Mouse (Mus musculus) neural tube, embryonic 13.5 days (tissue): Measurements from ENCODE around the gene Kcng1. TPM values are rescaled to one million over a fixed set of nuclear protein-coding genes. Genes with fewer than 3 reads are reported as not detected.

Experiments used
- ATAC-seq: fragments of 200-750 bp; cut with Nextera tagmentation; 2 replicates; pipeline ENCODE4 v1.8.0; 2017; ENCODE audit warnings: low read depth, mild to moderate bottlenecking, moderate TSS enrichment, moderate library complexity
- H3K27ac ChIP-seq: fragments of 300-500 bp; sonication (generic); replicated peaks from 2 replicates; pipeline ENCODE4 v1.5.1; 2015; ENCODE audit warnings: moderate library complexity, mild to moderate bottlenecking, inconsistent platforms
- H3K27me3 ChIP-seq: fragments of 300-500 bp; sonication (generic); 2 replicates; pipeline ENCODE4 v1.6.1; 2015; ENCODE audit warnings: mild to moderate bottlenecking, inconsistent platforms
- H3K36me3 ChIP-seq: fragments of 300-500 bp; sonication (generic); 2 replicates; pipeline ENCODE4 v1.6.1; 2015; ENCODE audit warnings: mild to moderate bottlenecking, inconsistent platforms
- H3K4me1 ChIP-seq: fragments of 300-500 bp; sonication (generic); replicated peaks from 2 replicates; pipeline ENCODE4 v1.6.1; 2015; ENCODE audit warnings: inconsistent platforms
- H3K4me2 ChIP-seq: fragments of 300-500 bp; sonication (generic); 2 replicates; pipeline ENCODE4 v1.6.1; 2015; ENCODE audit warnings: inconsistent platforms, mild to moderate bottlenecking, moderate library complexity
- H3K4me3 ChIP-seq: fragments of 300-500 bp; sonication (generic); 2 replicates; pipeline ENCODE4 v1.5.1; 2015; ENCODE audit warnings: mild to moderate bottlenecking, inconsistent platforms
- H3K9ac ChIP-seq: fragments of 300-500 bp; sonication (generic); 2 replicates; pipeline ENCODE4 v1.6.1; 2015; ENCODE audit warnings: moderate library complexity, mild to moderate bottlenecking, inconsistent platforms
- H3K9me3 ChIP-seq: fragments of 300-500 bp; sonication (generic); 2 replicates; pipeline ENCODE4 v1.6.1; 2016; ENCODE audit warnings: inconsistent platforms
- WGBS: fragments of 180-500 bp; shearing (Covaris S2); methylation state at CpG from one replicate; pipeline ENCODE4 v1.1.7; 2015; 5-methylcytosine and 5-hydroxymethylcytosine counted together
- polyA plus RNA-seq: library from polyadenylated mRNA; unstranded; fragments of >200 nt; fragmentation: Nextera tagmentation; extraction: Ambion mirVana; gene quantifications from 2 replicates; pipeline ENCODE4 v1.2.1, GENCODE M21; 2015

The Kcng1 gene
- polyA plus RNA-seq, 1 experiment from 2014 or later, result 0.45 TPM

GRCm38 (mm10) chr2:168257188-168257587, 24.3 kb downstream of the Kcng1 start:
- H3K9me3 ChIP-seq, result no peaks in the 10 kb centered on the region
- no peaks in the 10 kb centered on the region for H3K4me1 ChIP-seq
- H3K27ac ChIP-seq, result no peak overlapping the region
- 88% methylated on average over 4 of the region's 4 CpGs for WGBS
- H3K4me2 ChIP-seq, result no peak overlapping the region
- H3K9ac ChIP-seq, result no peak overlapping the region
- H3K36me3 ChIP-seq, result no peaks in the 10 kb centered on the region
- peaks cover 3% of the 10 kb centered on the region for H3K27me3 ChIP-seq
- no peak overlapping the region for H3K4me3 ChIP-seq
- ATAC-seq, result no peak

DNA sequence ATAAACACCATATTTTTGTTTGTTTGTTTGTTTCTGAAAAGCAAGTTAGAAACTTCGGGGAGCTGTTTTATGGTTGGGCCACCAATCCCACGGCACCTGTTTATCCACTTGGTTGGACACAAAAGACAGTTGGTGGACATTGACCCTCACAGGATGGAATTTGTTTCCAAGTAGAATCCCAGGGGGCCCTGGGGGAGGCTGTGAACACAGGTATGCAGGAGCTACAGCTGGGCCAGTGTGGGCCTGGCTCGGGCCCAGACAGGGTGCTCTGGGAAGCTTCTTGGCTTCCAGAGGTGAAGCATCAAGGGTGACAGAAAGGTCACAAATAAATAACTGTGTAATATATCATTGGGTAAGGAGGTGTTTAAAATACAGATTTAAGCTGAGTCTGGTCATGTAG, 25.0 kb downstream of the Kcng1 start:
- no peak overlapping the region for H3K4me2 ChIP-seq
- H3K9me3 ChIP-seq, result no peaks in the 10 kb centered on the region
- no peak overlapping the region for H3K4me3 ChIP-seq
- H3K27ac ChIP-seq, result no peak overlapping the region
- WGBS, result 79% methylated on average over 3 of the region's 3 CpGs
- no peak overlapping the region for H3K9ac ChIP-seq
- ATAC-seq, result no peak
- H3K4me1 ChIP-seq, result no peaks in the 10 kb centered on the region
- H3K27me3 ChIP-seq, result peaks cover 10% of the 10 kb centered on the region
- H3K36me3 ChIP-seq, result no peaks in the 10 kb centered on the region

- Histone ChIP-seq H3K4me2 (no peak overlapping the region), H3K27ac (no peak overlapping the region), H3K4me1 (no peaks in the 10 kb centered on the region), H3K36me3 (no peaks in the 10 kb centered on the region), H3K27me3 (peaks cover 16% of the 10 kb centered on the region), H3K9me3 (no peaks in the 10 kb centered on the region), H3K9ac (no peak overlapping the region), H3K4me3 (no peak overlapping the region)
- 58% methylated on average over 7 of the region's 7 CpGs for WGBS
- no peak for ATAC-seq
Measured at GRCm38 (mm10) chr2:168253822-168254221, 27.7 kb downstream of the Kcng1 start.

DNA sequence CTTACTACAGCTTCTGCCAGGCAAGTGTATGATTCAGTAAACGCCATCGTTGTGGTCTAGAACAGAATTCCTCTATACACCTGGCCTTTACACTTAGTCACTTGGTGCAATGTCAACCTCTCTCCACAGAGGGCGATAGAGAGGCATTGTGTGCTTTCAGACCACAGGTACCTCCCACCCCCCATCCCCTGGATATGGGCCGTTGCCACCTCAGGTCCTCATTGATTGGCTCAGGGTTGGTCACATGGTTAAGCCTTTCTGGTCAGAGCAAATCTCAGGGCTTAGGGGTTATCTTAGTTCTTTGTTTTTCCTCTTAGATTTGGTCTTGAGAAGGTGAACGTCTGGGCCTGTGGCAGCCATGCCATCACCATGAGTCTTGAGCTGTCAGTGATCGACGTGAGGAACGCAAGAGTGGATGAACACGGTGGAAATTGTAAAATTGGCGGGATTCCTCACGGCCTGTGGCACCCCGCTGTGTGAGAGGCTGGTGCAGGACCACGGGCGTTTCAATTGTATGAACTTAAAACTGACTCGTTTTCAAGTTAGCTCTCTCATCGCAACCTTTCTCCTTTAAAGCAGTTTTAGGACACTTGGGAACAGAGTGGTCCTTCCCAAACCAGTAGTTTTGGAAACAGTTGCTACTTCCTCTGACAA, 28.8 kb downstream of the Kcng1 start:
- H3K27ac ChIP-seq, result no peak overlapping the region
- H3K4me1 ChIP-seq, result no peaks in the 10 kb centered on the region
- WGBS, result 13% methylated on average over 16 of the region's 16 CpGs
- H3K36me3 ChIP-seq, result no peaks in the 10 kb centered on the region
- peaks cover 19% of the 10 kb centered on the region for H3K27me3 ChIP-seq
- H3K9me3 ChIP-seq, result no peaks in the 10 kb centered on the region
- H3K4me3 ChIP-seq, result no peak overlapping the region
- 0 out of 2 replicates have a peak overlapping the region, but pooled peaks have one; percentile 1 for H3K4me2 ChIP-seq
- no peak for ATAC-seq
- no peak overlapping the region for H3K9ac ChIP-seq

- no peak overlapping the region for H3K9ac ChIP-seq
- no peaks in the 10 kb centered on the region for H3K4me1 ChIP-seq
- H3K27ac ChIP-seq, result no peak overlapping the region
- H3K36me3 ChIP-seq, result no peaks in the 10 kb centered on the region
- no peaks in the 10 kb centered on the region for H3K9me3 ChIP-seq
- 18% methylated on average over 8 of the region's 8 CpGs for WGBS
- peaks cover 21% of the 10 kb centered on the region for H3K27me3 ChIP-seq
- no peak overlapping the region for H3K4me2 ChIP-seq
- peak; percentile 38; the same call in 1 of the 2 replicates for ATAC-seq
- no peak overlapping the region for H3K4me3 ChIP-seq
Measured at GRCm38 (mm10) chr2:168250270-168250669, 31.3 kb downstream of the Kcng1 start.

DNA sequence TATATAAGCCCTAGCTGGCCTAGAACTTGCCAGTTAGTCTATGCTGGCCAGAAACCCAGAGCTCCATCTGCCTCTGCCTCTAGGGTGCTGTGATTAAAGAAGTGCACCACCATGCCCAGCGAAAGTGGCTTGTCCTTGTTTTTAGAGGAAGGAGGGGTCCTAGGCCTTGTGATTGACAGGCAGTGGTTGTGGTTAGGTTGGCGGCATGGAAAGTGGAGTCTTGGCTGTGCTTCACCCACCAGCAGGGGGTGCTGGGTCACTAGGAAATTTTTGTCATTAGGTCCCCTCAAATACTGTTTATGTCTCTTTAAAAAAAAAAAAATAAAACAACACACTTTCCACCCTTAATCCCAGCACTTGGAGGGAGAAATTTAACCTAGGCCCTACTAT, 32.7 kb downstream of the Kcng1 start:
- Histone ChIP-seq H3K4me2 (no peak overlapping the region), H3K27ac (no peak overlapping the region), H3K36me3 (no peaks in the 10 kb centered on the region), H3K9me3 (no peaks in the 10 kb centered on the region), H3K4me1 (no peaks in the 10 kb centered on the region), H3K9ac (no peak overlapping the region), H3K27me3 (peaks cover 22% of the 10 kb centered on the region), H3K4me3 (no peak overlapping the region)
- WGBS, result 25% methylated on average over 2 of the region's 2 CpGs
- ATAC-seq, result no peak

GRCm38 (mm10) chr2:168248167-168248855, 33.2 kb downstream of the Kcng1 start:
- Histone ChIP-seq H3K9ac (no peak overlapping the region), H3K4me3 (no peak overlapping the region), H3K4me1 (no peaks in the 10 kb centered on the region), H3K4me2 (no peak overlapping the region), H3K27ac (no peak overlapping the region), H3K36me3 (no peaks in the 10 kb centered on the region), H3K27me3 (peaks cover 22% of the 10 kb centered on the region), H3K9me3 (no peaks in the 10 kb centered on the region)
- ATAC-seq, result no peak
- WGBS, result 76% methylated on average over 8 of the region's 8 CpGs

GRCm38 (mm10) chr2:168245571-168245970, 36.0 kb downstream of the Kcng1 start:
- WGBS, result 39% methylated on average over 8 of the region's 8 CpGs
- ATAC-seq, result no peak
- H3K4me2 ChIP-seq, result no peak overlapping the region
- peaks cover 6% of the 10 kb centered on the region; the same call in 1 of the 2 replicates for H3K27me3 ChIP-seq
- H3K9ac ChIP-seq, result no peak overlapping the region
- H3K4me1 ChIP-seq, result no peaks in the 10 kb centered on the region
- no peak overlapping the region for H3K27ac ChIP-seq
- H3K4me3 ChIP-seq, result no peak overlapping the region
- H3K36me3 ChIP-seq, result no peaks in the 10 kb centered on the region
- no peaks in the 10 kb centered on the region for H3K9me3 ChIP-seq

GRCm38 (mm10) chr2:168243278-168243677, 38.3 kb downstream of the Kcng1 start:
- no peak overlapping the region for H3K9ac ChIP-seq
- H3K4me3 ChIP-seq, result no peak overlapping the region
- H3K9me3 ChIP-seq, result no peaks in the 10 kb centered on the region
- WGBS, result 78% methylated on average over 4 of the region's 4 CpGs
- no peak overlapping the region for H3K27ac ChIP-seq
- no peaks in the 10 kb centered on the region for H3K4me1 ChIP-seq
- H3K36me3 ChIP-seq, result no peaks in the 10 kb centered on the region
- no peak overlapping the region for H3K4me2 ChIP-seq
- peaks cover 6% of the 10 kb centered on the region; the same call in 1 of the 2 replicates for H3K27me3 ChIP-seq
- no peak for ATAC-seq

- Histone ChIP-seq H3K4me2 (no peak overlapping the region), H3K36me3 (no peaks in the 10 kb centered on the region), H3K9ac (no peak overlapping the region), H3K4me3 (no peak overlapping the region), H3K9me3 (no peaks in the 10 kb centered on the region), H3K4me1 (no peaks in the 10 kb centered on the region), H3K27me3 (peaks cover 3% of the 10 kb centered on the region; the same call in 1 of the 2 replicates), H3K27ac (no peak overlapping the region)
- ATAC-seq, result no peak
Measured at GRCm38 (mm10) chr2:168242841-168243240, 38.7 kb downstream of the Kcng1 start.

DNA sequence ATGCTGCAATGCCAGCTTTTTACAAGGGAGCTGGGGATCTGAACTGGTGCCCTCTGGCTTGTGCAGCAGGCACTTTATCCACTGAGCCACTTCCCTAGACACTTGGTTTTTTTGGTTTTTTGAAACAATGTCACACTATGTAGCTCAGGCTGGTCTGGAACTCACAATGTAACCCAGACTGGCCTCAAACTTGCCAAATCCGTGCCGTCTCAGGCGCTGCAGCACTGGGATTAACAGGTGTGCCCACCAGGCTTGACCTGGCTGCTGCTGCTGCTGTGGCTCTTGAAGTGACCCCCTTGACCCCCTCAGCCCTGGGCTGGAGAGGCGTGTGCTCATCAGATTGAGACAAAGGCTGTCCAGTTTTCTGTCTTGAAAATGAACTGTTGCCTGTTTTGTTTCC, 43.2 kb downstream of the Kcng1 start:
- 90% methylated on average over 4 of the region's 4 CpGs for WGBS
- no peak overlapping the region for H3K4me3 ChIP-seq
- no peak overlapping the region for H3K27ac ChIP-seq
- H3K9me3 ChIP-seq, result 0 out of 2 replicates have a peak, but pooled peaks cover 4% of the 10 kb centered on the region
- H3K36me3 ChIP-seq, result peaks cover 12% of the 10 kb centered on the region
- H3K9ac ChIP-seq, result no peak overlapping the region
- H3K27me3 ChIP-seq, result no peaks in the 10 kb centered on the region
- H3K4me1 ChIP-seq, result peaks cover 5% of the 10 kb centered on the region
- no peak for ATAC-seq
- no peak overlapping the region for H3K4me2 ChIP-seq

GRCm38 (mm10) chr2:168233286-168233685, 48.2 kb downstream of the Kcng1 start:
- Histone ChIP-seq H3K4me3 (no peak overlapping the region), H3K9ac (no peak overlapping the region), H3K4me2 (no peak overlapping the region), H3K4me1 (peaks cover 40% of the 10 kb centered on the region), H3K27me3 (no peaks in the 10 kb centered on the region), H3K36me3 (peaks cover 21% of the 10 kb centered on the region), H3K9me3 (0 out of 2 replicates have a peak, but pooled peaks cover 4% of the 10 kb centered on the region), H3K27ac (no peak overlapping the region)
- 91% methylated on average over 5 of the region's 5 CpGs for WGBS
- ATAC-seq, result no peak
